In the genomic region with DNA sequence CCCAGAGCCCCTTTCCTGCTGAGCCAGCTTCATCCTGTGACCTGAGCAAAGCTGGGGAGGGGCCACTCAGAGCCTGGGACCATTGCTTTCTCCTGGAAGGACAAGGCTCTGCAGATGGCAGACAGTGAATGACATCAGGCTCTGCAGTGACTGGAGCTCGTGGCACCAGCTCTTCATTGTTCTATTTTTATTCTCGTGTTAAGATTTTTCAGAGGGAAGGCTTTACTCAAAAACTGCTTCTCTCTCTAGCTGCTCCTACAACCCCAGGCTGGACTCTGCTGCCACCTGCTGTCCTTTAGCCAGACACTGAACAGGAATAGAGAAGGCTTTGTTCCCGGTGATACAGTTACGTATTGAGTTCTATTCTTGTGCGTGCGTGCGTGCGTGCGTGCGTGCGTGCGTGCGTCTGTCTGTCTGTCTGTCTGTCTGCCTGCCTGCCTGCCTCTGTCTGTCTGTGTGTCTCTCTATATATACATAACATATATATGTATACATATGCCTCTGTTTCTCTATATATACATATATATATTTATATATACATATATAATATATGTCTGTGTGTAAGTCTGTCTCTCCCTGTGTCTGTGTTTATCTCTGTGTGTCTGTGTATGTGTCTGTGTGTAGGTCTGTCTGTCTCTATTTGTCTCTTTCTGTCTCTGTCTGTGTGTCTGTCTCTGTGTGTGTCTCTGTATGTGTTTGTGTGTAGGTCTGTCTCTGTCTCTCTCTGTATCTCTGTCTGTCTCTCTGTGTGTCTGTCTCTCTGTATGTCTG, we compare ENCODE assay signal across 8 mouse cellular contexts. TPM values are rescaled to one million over a fixed set of nuclear protein-coding genes. Genes with fewer than 3 reads are reported as not detected.
A peak's percentile ranks its signal among the peaks of the same experiment; 100 is the strongest.
DNase-seq lines count a peak whose midpoint lies in the region; ATAC-seq lines count a peak whose summit lies in the region.

No protein-coding gene starts in this region.

- intact Hi-C loops in gastrocnemius, postnatal 14 days (cut with DNase I; ENCODE audit: low total_unique reads), result loop anchor here (5.0 kb wide), 1 partner anchor 263 kb away; no protein-coding TSS in a partner anchor

- peak; percentile 97 for ATAC-seq in inflammation-experienced regulatory T-cells, adult 6 months

- peaks cover 13% of the 10 kb centered on the region for H3K27me3 ChIP-seq in megakaryocyte, embryonic 14.5 days (replicated peaks)

- 0 out of 2 replicates have a peak, but pooled peaks cover 3% of the 10 kb centered on the region for H3K9me3 ChIP-seq in megakaryocyte, embryonic 14.5 days

- DNase-seq in adipocyte (ENCODE audit: low spot score), result peak; percentile 94
- DNase-seq in embryo, embryonic 10 days (ENCODE audit: low spot score), result peak; percentile 92
- DNase-seq in gastrocnemius, postnatal 14 days, result peak; percentile 78
- DNase-seq in left cerebral cortex, adult 9 months (ENCODE audit: low spot score in 2 of 2), result peak; percentile 77 to 90
- peak; percentile 90 for DNase-seq in right cerebral cortex, postnatal 10 days (ENCODE audit: low spot score in 2 of 2)
- DNase-seq in urinary bladder, postnatal 14 days (ENCODE audit: low spot score), result peak; percentile 83

- H3K36me3 ChIP-seq in megakaryocyte, embryonic 14.5 days (replicated peaks; ENCODE audit: low read length), result no peaks in the 10 kb centered on the region

- H3K4me1 ChIP-seq in megakaryocyte, embryonic 14.5 days, result peaks cover 26% of the 10 kb centered on the region

- peak overlapping the region; percentile 78 for H3K4me3 ChIP-seq in megakaryocyte, embryonic 14.5 days (replicated peaks)

RNA-seq across cellular contexts. Expression of a gene that starts 27.5 kb away (rescaled TPM):
- under 1 TPM; 0.49 to 0.72 TPM for total RNA-seq in gastrocnemius, postnatal 14 days (2021)
- polyA plus RNA-seq in inflammation-experienced regulatory T-cells, adult 6 months (2017; shearing (Covaris generic)), result 1 to 10 TPM in 1 of 3 experiments, under 1 TPM in 2; 0.59 to 1.4 (median 0.66) TPM
- polyA plus RNA-seq in megakaryocyte, embryonic 14.5 days (2012; ENCODE audit: insufficient read depth, low replicate concordance), result 3.6 TPM in 1 of 2 replicates, not detected in the other

RNA-seq across cellular contexts. Expression of a gene that starts 28.1 kb away (rescaled TPM):
- total RNA-seq in gastrocnemius, postnatal 14 days (2021), result 10 to 100 TPM; 21.2 to 21.5 TPM
- 10 to 100 TPM; 27.3 to 33.0 (median 30.0) TPM for polyA plus RNA-seq in inflammation-experienced regulatory T-cells, adult 6 months (2017; shearing (Covaris generic))
- 6.7 and 12.2 TPM in 2 replicates for polyA plus RNA-seq in megakaryocyte, embryonic 14.5 days (2012; ENCODE audit: insufficient read depth, low replicate concordance)

RNA-seq across cellular contexts. Expression of a gene that starts 43.8 kb away (rescaled TPM):
- total RNA-seq in gastrocnemius, postnatal 14 days (2021), result not detected
- not detected for polyA plus RNA-seq in inflammation-experienced regulatory T-cells, adult 6 months (2017; shearing (Covaris generic))
- polyA plus RNA-seq in megakaryocyte, embryonic 14.5 days (2012; ENCODE audit: insufficient read depth, low replicate concordance), result not detected in 2 replicates

Comparison
In these comparisons a context has a peak if more than half of its experiments do, and no peak if none do; other contexts are left out.
1. Peak in every context shown above with its lines: DNase-seq, ATAC-seq and H3K4me3 ChIP-seq.